Mouse (Mus musculus) liver, embryonic 16.5 days (tissue): ENCODE measurements around the gene Pacrg. TPM values are rescaled to one million over a fixed set of nuclear protein-coding genes. Genes with fewer than 3 reads are reported as not detected.

ENCODE experiments used
- ATAC-seq: fragments of 200-750 bp; cut with Nextera tagmentation; 2 replicates; pipeline ENCODE4 v1.8.0; 2017; ENCODE audit warnings: low read depth, mild to moderate bottlenecking, moderate number of reproducible peaks, moderate library complexity
- H3K27ac ChIP-seq: fragments of 300-500 bp; sonication (generic); 2 replicates; pipeline ENCODE4 v1.5.1; 2014; ENCODE audit warnings: mild to moderate bottlenecking, low read length
- H3K27me3 ChIP-seq: fragments of 300-500 bp; sonication (generic); 2 replicates; pipeline ENCODE4 v1.6.1; 2014; ENCODE audit warnings: low read depth, low read length, mixed read lengths; ENCODE audit not compliant: control insufficient read depth, insufficient read depth
- H3K36me3 ChIP-seq: fragments of 300-500 bp; sonication (generic); 2 replicates; pipeline ENCODE4 v1.6.1; 2014; ENCODE audit warnings: mild to moderate bottlenecking; ENCODE audit not compliant: control insufficient read depth, insufficient read depth
- H3K4me1 ChIP-seq: fragments of 300-500 bp; sonication (generic); 2 replicates; pipeline ENCODE4 v1.6.1; 2014; ENCODE audit warnings: low read depth, low read length, mixed read lengths; ENCODE audit not compliant: control insufficient read depth
- H3K4me2 ChIP-seq: fragments of 300-500 bp; sonication (generic); 2 replicates; pipeline ENCODE4 v1.6.1; 2014; ENCODE audit warnings: low read depth, low read length, mixed read lengths
- H3K4me3 ChIP-seq: fragments of 300-500 bp; sonication (generic); 2 replicates; pipeline ENCODE4 v1.5.1; 2014; ENCODE audit warnings: low read depth, mild to moderate bottlenecking, low read length
- H3K9ac ChIP-seq: fragments of 300-500 bp; sonication (generic); 2 replicates; pipeline ENCODE4 v1.6.1; 2014; ENCODE audit warnings: low read depth, low read length
- H3K9me3 ChIP-seq: fragments of 300-500 bp; sonication (generic); replicated peaks from 2 replicates; pipeline ENCODE4 v1.6.1; 2016; ENCODE audit warnings: low read length; ENCODE audit not compliant: control insufficient read depth
- WGBS: fragments of 180-500 bp; shearing (Covaris S2); extraction: QIAGEN DNeasy Blood & Tissue Kit; methylation state at CpG from one replicate; pipeline ENCODE4 v1.1.7; 2014; ENCODE audit not compliant: insufficient replicate concordance; 5-methylcytosine and 5-hydroxymethylcytosine counted together
- polyA plus RNA-seq: library from polyadenylated mRNA; unstranded; fragments of >200 nt; fragmentation: Nextera tagmentation; extraction: Ambion mirVana; gene quantifications from 2 replicates; pipeline ENCODE4 v1.2.1, GENCODE M21; 2015

Gene Pacrg
- polyA plus RNA-seq, 1 experiment from 2014 or later, result not detected

DNA sequence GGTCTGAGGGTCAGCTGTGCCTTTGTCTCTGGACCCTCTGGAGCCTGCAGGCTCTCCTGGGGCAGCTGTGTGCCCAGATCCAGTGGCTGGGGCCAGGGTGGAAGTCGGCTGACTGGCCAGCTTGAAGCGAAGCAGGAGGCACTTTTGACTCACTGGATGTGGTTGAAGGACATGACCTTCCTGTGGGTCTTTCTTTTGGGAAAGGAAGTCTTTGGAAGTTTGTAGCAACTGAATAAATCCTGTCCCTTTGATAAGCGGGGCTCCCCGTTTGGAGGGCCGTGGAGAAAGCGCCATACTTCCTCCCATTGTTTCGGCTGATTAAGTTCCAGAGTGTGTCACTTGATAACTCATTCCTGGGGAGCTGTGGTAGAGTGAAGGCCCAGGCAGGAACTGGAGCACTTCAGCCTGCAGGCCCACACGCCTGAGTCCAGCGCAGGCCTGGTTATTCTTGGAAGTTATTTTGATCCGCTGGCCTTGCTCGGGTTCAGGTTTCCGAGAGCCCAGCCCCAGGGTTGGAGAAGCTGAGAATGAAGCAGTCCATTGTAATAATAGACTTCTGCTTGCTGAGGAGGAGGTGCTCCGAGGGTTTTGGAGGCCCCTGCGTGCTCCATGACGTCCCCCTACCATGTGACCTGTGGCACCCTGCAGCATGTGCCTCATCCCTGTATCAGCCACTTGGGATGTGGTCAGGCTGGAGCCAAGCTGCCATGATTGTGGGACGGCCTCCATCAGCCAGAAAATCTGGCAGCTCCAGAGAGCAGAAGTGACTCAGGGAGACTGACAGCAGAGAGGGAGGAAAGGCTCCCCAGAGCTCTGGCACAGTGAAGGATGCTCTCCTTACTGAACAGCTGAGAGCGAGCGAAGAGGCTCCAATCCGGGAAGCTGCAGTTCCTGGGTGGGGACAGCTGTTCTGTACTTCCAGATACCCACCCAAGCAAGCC is 449.6 kb downstream of the Pacrg start:
- no peak overlapping the region for H3K4me2 ChIP-seq
- H3K27ac ChIP-seq, result no peak overlapping the region
- H3K9ac ChIP-seq, result no peak overlapping the region
- H3K9me3 ChIP-seq, result no peaks in the 10 kb centered on the region
- no peaks in the 10 kb centered on the region for H3K27me3 ChIP-seq
- H3K4me3 ChIP-seq, result no peak overlapping the region
- no peaks in the 10 kb centered on the region for H3K4me1 ChIP-seq
- WGBS, result 47% methylated on average over 19 of the region's 19 CpGs
- H3K36me3 ChIP-seq, result no peaks in the 10 kb centered on the region
- ATAC-seq, result peak; percentile 65

- Histone ChIP-seq H3K4me1 (no peaks in the 10 kb centered on the region), H3K36me3 (no peaks in the 10 kb centered on the region), H3K4me2 (no peak overlapping the region), H3K9ac (no peak overlapping the region), H3K27ac (no peak overlapping the region), H3K9me3 (no peaks in the 10 kb centered on the region), H3K27me3 (no peaks in the 10 kb centered on the region), H3K4me3 (no peak overlapping the region)
- 61% methylated on average over 9 of the region's 9 CpGs for WGBS
- no peak for ATAC-seq
These were observed 450.4 kb downstream of the Pacrg start for GRCm38 (mm10) chr17:10389740-10390139.

DNA sequence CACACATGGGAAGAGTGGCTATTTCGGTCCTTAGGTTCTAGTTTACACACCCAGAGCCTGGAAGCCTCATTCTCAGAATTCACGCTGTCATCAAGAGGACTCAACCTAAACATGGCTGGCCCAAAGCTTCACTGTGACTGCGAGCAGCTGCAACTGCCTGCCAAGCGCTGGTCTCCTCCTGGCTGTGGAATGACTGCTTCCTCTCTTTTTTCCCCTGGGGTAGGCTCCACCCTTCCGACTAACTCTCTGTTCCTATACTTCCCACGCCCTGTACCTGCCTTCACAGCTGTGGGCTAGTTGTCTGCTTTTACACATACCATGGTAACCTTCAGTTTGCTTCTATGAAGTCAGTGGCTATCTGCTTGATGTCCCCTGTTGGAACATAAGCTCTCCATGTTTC is 453.6 kb downstream of the Pacrg start:
- no peaks in the 10 kb centered on the region for H3K27me3 ChIP-seq
- ATAC-seq, result no peak
- no peak overlapping the region for H3K27ac ChIP-seq
- no peaks in the 10 kb centered on the region for H3K36me3 ChIP-seq
- WGBS, result 49% methylated on average over 6 of the region's 6 CpGs
- H3K4me2 ChIP-seq, result no peak overlapping the region
- H3K4me1 ChIP-seq, result no peaks in the 10 kb centered on the region
- no peak overlapping the region for H3K4me3 ChIP-seq
- no peak overlapping the region for H3K9ac ChIP-seq
- no peaks in the 10 kb centered on the region for H3K9me3 ChIP-seq

DNA sequence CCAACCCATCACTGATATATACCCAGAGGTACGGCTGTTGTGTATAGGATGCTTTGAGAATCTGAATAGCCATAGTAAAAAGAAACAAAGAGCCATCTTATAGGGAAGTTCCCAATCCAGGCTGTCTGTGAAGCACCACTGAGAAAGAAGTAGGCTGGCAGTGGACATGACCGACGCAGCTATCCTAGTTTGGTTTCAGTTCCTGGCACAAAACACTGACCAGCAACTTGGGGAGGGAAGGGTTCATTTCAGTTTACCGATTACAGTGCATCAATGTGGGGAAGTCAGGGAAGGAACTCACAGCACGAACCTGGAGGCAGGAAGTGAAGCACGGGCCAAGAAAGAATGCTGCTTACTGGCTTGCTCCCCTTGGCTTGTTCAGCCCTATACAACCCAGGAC is 456.7 kb downstream of the Pacrg start:
- Histone ChIP-seq H3K4me3 (no peak overlapping the region), H3K4me1 (no peaks in the 10 kb centered on the region), H3K27ac (no peak overlapping the region), H3K9me3 (no peaks in the 10 kb centered on the region), H3K9ac (no peak overlapping the region), H3K36me3 (no peaks in the 10 kb centered on the region), H3K27me3 (no peaks in the 10 kb centered on the region), H3K4me2 (no peak overlapping the region)
- ATAC-seq, result no peak
- 49% methylated on average over 6 of the region's 6 CpGs for WGBS

- no peak for ATAC-seq
- Histone ChIP-seq H3K9ac (no peak overlapping the region), H3K9me3 (no peaks in the 10 kb centered on the region), H3K27ac (no peak overlapping the region), H3K4me2 (no peak overlapping the region), H3K27me3 (no peaks in the 10 kb centered on the region), H3K4me1 (no peaks in the 10 kb centered on the region), H3K36me3 (no peaks in the 10 kb centered on the region), H3K4me3 (no peak overlapping the region)
- 50% methylated on average over 10 of the region's 10 CpGs for WGBS
These were observed 461.5 kb downstream of the Pacrg start for GRCm38 (mm10) chr17:10378467-10379175.

DNA sequence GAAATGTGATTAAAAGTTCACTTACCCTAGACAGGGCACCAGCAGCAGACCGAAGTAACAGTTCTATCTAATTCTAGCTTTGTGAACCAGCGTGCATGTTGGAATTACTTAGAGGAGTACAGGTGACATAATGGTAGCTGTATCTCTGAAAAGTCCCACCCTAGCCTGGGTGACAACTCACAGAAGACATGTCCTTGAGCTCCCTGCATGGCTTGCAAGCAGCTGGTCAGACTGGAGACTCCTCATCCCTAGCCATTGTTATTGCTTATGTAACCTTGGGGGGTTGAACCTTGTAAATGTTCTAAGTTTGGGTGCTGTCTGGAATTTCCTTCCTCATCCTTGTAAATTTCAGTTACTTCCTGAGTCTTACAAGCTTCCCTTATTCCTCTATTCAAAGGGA is 462.5 kb downstream of the Pacrg start:
- no peak for ATAC-seq
- WGBS, result 74% methylated on average over 2 of the region's 2 CpGs

DNA sequence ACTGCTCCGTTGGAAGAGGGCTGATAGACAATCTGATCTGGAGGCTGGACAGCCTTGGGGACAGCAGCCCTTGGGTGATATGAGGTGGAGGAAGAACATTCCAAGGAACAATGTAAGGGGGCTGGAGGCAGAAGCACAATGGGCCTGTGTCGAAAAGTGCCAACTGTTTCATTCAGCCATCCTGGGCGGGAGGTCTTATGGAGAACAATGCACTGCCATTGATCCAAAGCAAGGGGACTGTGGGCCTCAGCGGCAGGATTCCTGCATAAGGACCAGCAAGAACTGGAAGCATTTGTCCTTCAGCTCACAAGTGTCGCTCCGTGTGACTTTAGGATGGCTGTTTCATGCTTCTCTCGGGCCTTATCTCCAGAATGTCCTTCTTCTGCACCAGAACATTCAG is 465.8 kb downstream of the Pacrg start:
- no peak overlapping the region for H3K9ac ChIP-seq
- H3K4me3 ChIP-seq, result no peak overlapping the region
- H3K4me2 ChIP-seq, result no peak overlapping the region
- H3K27ac ChIP-seq, result no peak overlapping the region
- H3K27me3 ChIP-seq, result no peaks in the 10 kb centered on the region
- WGBS, result 49% methylated on average over 7 of the region's 7 CpGs
- H3K36me3 ChIP-seq, result no peaks in the 10 kb centered on the region
- H3K9me3 ChIP-seq, result no peaks in the 10 kb centered on the region
- no peak for ATAC-seq
- H3K4me1 ChIP-seq, result no peaks in the 10 kb centered on the region; the same call in 1 of the 2 replicates

More for the DNA sequence above, 462.5 kb downstream of the Pacrg start:
- no peak overlapping the region for H3K9ac ChIP-seq
- no peaks in the 10 kb centered on the region for H3K9me3 ChIP-seq
- H3K4me1 ChIP-seq, result no peaks in the 10 kb centered on the region
- no peak overlapping the region for H3K4me2 ChIP-seq
- H3K27ac ChIP-seq, result no peak overlapping the region
- no peaks in the 10 kb centered on the region for H3K36me3 ChIP-seq
- no peaks in the 10 kb centered on the region for H3K27me3 ChIP-seq
- H3K4me3 ChIP-seq, result no peak overlapping the region

GRCm38 (mm10) chr17:10373727-10374126 is 466.4 kb downstream of the Pacrg start:
- Histone ChIP-seq H3K4me3 (no peak overlapping the region), H3K4me2 (no peak overlapping the region), H3K27ac (no peak overlapping the region), H3K9ac (no peak overlapping the region), H3K4me1 (no peaks in the 10 kb centered on the region; the same call in 1 of the 2 replicates), H3K27me3 (no peaks in the 10 kb centered on the region), H3K36me3 (no peaks in the 10 kb centered on the region), H3K9me3 (no peaks in the 10 kb centered on the region)
- ATAC-seq, result no peak
- 43% methylated on average over 3 of the region's 3 CpGs for WGBS
